Mouse (Mus musculus): ENCODE data around the gene Vgll3. TPM values are rescaled to one million over a fixed set of nuclear protein-coding genes. Genes with fewer than 3 reads are reported as not detected.

Vgll3 gene
- 2.9 and 4.7 TPM in 2 replicates for polyA plus RNA-seq (2014; fragmentation: Nextera tagmentation; extraction: Ambion mirVana)

GRCm38 (mm10) chr16:65814918-65815881 is at the start of gene Vgll3:
Gene Vgll3, plus strand, starts transcription at chr16:65815257.
- Histone ChIP-seq H3K27me3 (ENCODE audit: control insufficient read depth, insufficient read depth, low read length) (no peaks in the 10 kb centered on the region), H3K9ac (ENCODE audit: low read length) (peak within 1 kb of the TSS; percentile 61), H3K4me3 (ENCODE audit: low read depth, low read length) (peak within 1 kb of the TSS; percentile 55), H3K9me3 (ENCODE audit: control insufficient read depth, low read length) (no peaks in the 10 kb centered on the region), H3K36me3 (ENCODE audit: control insufficient read depth, insufficient read depth, low read length) (no peaks in the 10 kb centered on the region), H3K4me1 (ENCODE audit: control insufficient read depth, insufficient read depth, low read length) (no peaks in the 10 kb centered on the region), H3K4me2 (ENCODE audit: low read depth, severe bottlenecking) (peak within 1 kb of the TSS; percentile 95), H3K27ac (replicated peaks; ENCODE audit: low read depth, low read length) (0 out of 2 replicates have a peak within 1 kb of the TSS, but pooled peaks have one; percentile 21)
- ATAC-seq (ENCODE audit: insufficient number of reproducible peaks, low FRiP score, low TSS enrichment, low read depth): peak; percentile 98
- under 1% methylated on average over 85 of the region's 86 CpGs for WGBS
- DNase-seq (ENCODE audit: low spot score): peak; percentile 83

- Histone ChIP-seq H3K36me3 (ENCODE audit: control insufficient read depth, insufficient read depth, low read length) (no peaks in the 10 kb centered on the region), H3K4me3 (ENCODE audit: low read depth, low read length) (no peak overlapping the region), H3K27ac (replicated peaks; ENCODE audit: low read depth, low read length) (no peak overlapping the region), H3K9ac (ENCODE audit: low read length) (no peak overlapping the region), H3K27me3 (ENCODE audit: control insufficient read depth, insufficient read depth, low read length) (no peaks in the 10 kb centered on the region), H3K4me1 (ENCODE audit: control insufficient read depth, insufficient read depth, low read length) (no peaks in the 10 kb centered on the region), H3K4me2 (ENCODE audit: low read depth, severe bottlenecking) (no peak overlapping the region), H3K9me3 (ENCODE audit: control insufficient read depth, low read length) (no peaks in the 10 kb centered on the region)
- ATAC-seq (ENCODE audit: insufficient number of reproducible peaks, low FRiP score, low TSS enrichment, low read depth) (peak; percentile 39; the same call in 1 of the 2 replicates), DNase-seq (ENCODE audit: low spot score) (no peak)
Observed at GRCm38 (mm10) chr16:65765976-65766375, 49.1 kb upstream of the Vgll3 start.

GRCm38 (mm10) chr16:65785959-65786358 is 29.1 kb upstream of the Vgll3 start:
- DNase-seq (ENCODE audit: low spot score): no peak

GRCm38 (mm10) chr16:65816059-65816458 is 1.0 kb downstream of the Vgll3 start:
- Histone ChIP-seq H3K4me3 (ENCODE audit: low read depth, low read length) (peak overlapping the region; percentile 55; the same call in 1 of the 2 replicates), H3K36me3 (ENCODE audit: control insufficient read depth, insufficient read depth, low read length) (no peaks in the 10 kb centered on the region), H3K27me3 (ENCODE audit: control insufficient read depth, insufficient read depth, low read length) (no peaks in the 10 kb centered on the region), H3K9me3 (ENCODE audit: control insufficient read depth, low read length) (no peaks in the 10 kb centered on the region), H3K27ac (replicated peaks; ENCODE audit: low read depth, low read length) (no peak overlapping the region), H3K9ac (ENCODE audit: low read length) (no peak overlapping the region), H3K4me1 (ENCODE audit: control insufficient read depth, insufficient read depth, low read length) (no peaks in the 10 kb centered on the region), H3K4me2 (ENCODE audit: low read depth, severe bottlenecking) (peak overlapping the region; percentile 95)
- 25% methylated on average over 3 of the region's 3 CpGs for WGBS
- DNase-seq (ENCODE audit: low spot score) (no peak), ATAC-seq (ENCODE audit: insufficient number of reproducible peaks, low FRiP score, low TSS enrichment, low read depth) (no peak)

More at GRCm38 (mm10) chr16:65785959-65786358, 29.1 kb upstream of the Vgll3 start:
- 75% methylated on average over 1 of the region's 1 CpGs for WGBS
- H3K4me2 ChIP-seq (ENCODE audit: low read depth, severe bottlenecking): no peak overlapping the region
- H3K27ac ChIP-seq (replicated peaks; ENCODE audit: low read depth, low read length): no peak overlapping the region
- no peaks in the 10 kb centered on the region for H3K27me3 ChIP-seq (ENCODE audit: control insufficient read depth, insufficient read depth, low read length)
- no peaks in the 10 kb centered on the region for H3K9me3 ChIP-seq (ENCODE audit: control insufficient read depth, low read length)
- ATAC-seq (ENCODE audit: insufficient number of reproducible peaks, low FRiP score, low TSS enrichment, low read depth): no peak
- H3K4me1 ChIP-seq (ENCODE audit: control insufficient read depth, insufficient read depth, low read length): no peaks in the 10 kb centered on the region
- no peaks in the 10 kb centered on the region for H3K36me3 ChIP-seq (ENCODE audit: control insufficient read depth, insufficient read depth, low read length)
- H3K9ac ChIP-seq (ENCODE audit: low read length): no peak overlapping the region
- no peak overlapping the region for H3K4me3 ChIP-seq (ENCODE audit: low read depth, low read length)

- no peaks in the 10 kb centered on the region for H3K27me3 ChIP-seq (ENCODE audit: control insufficient read depth, insufficient read depth, low read length)
- no peak overlapping the region for H3K27ac ChIP-seq (replicated peaks; ENCODE audit: low read depth, low read length)
- no peak for ATAC-seq (ENCODE audit: insufficient number of reproducible peaks, low FRiP score, low TSS enrichment, low read depth)
- H3K4me2 ChIP-seq (ENCODE audit: low read depth, severe bottlenecking): no peak overlapping the region
- no peak for DNase-seq (ENCODE audit: low spot score)
- H3K9ac ChIP-seq (ENCODE audit: low read length): no peak overlapping the region
- H3K9me3 ChIP-seq (ENCODE audit: control insufficient read depth, low read length): no peaks in the 10 kb centered on the region
- WGBS: 81% methylated on average over 8 of the region's 8 CpGs
- no peak overlapping the region for H3K4me3 ChIP-seq (ENCODE audit: low read depth, low read length)
- no peaks in the 10 kb centered on the region for H3K36me3 ChIP-seq (ENCODE audit: control insufficient read depth, insufficient read depth, low read length)
- no peaks in the 10 kb centered on the region for H3K4me1 ChIP-seq (ENCODE audit: control insufficient read depth, insufficient read depth, low read length)
Observed at GRCm38 (mm10) chr16:65818779-65819178, 3.7 kb downstream of the Vgll3 start.

- Histone ChIP-seq H3K36me3 (ENCODE audit: control insufficient read depth, insufficient read depth, low read length) (no peaks in the 10 kb centered on the region), H3K27ac (replicated peaks; ENCODE audit: low read depth, low read length) (no peak overlapping the region), H3K9ac (ENCODE audit: low read length) (no peak overlapping the region), H3K27me3 (ENCODE audit: control insufficient read depth, insufficient read depth, low read length) (no peaks in the 10 kb centered on the region), H3K9me3 (ENCODE audit: control insufficient read depth, low read length) (no peaks in the 10 kb centered on the region), H3K4me2 (ENCODE audit: low read depth, severe bottlenecking) (no peak overlapping the region), H3K4me3 (ENCODE audit: low read depth, low read length) (no peak overlapping the region), H3K4me1 (ENCODE audit: control insufficient read depth, insufficient read depth, low read length) (no peaks in the 10 kb centered on the region)
- no peak for ATAC-seq (ENCODE audit: insufficient number of reproducible peaks, low FRiP score, low TSS enrichment, low read depth)
- no peak for DNase-seq (ENCODE audit: low spot score)
- 60% methylated on average over 2 of the region's 2 CpGs for WGBS
Observed at GRCm38 (mm10) chr16:65820803-65821202, 5.7 kb downstream of the Vgll3 start.

GRCm38 (mm10) chr16:65823721-65824120 is 8.7 kb downstream of the Vgll3 start:
- H3K4me2 ChIP-seq (ENCODE audit: low read depth, severe bottlenecking): no peak overlapping the region
- no peaks in the 10 kb centered on the region for H3K4me1 ChIP-seq (ENCODE audit: control insufficient read depth, insufficient read depth, low read length)
- DNase-seq (ENCODE audit: low spot score) (no peak), ATAC-seq (ENCODE audit: insufficient number of reproducible peaks, low FRiP score, low TSS enrichment, low read depth) (no peak)
- no peaks in the 10 kb centered on the region for H3K27me3 ChIP-seq (ENCODE audit: control insufficient read depth, insufficient read depth, low read length)
- no peaks in the 10 kb centered on the region for H3K36me3 ChIP-seq (ENCODE audit: control insufficient read depth, insufficient read depth, low read length)
- H3K9ac ChIP-seq (ENCODE audit: low read length): no peak overlapping the region
- H3K27ac ChIP-seq (replicated peaks; ENCODE audit: low read depth, low read length): no peak overlapping the region
- H3K4me3 ChIP-seq (ENCODE audit: low read depth, low read length): no peak overlapping the region
- no peaks in the 10 kb centered on the region for H3K9me3 ChIP-seq (ENCODE audit: control insufficient read depth, low read length)
- 90% methylated on average over 6 of the region's 6 CpGs for WGBS

GRCm38 (mm10) chr16:65828141-65828565 is 13.1 kb downstream of the Vgll3 start:
- Histone ChIP-seq H3K9ac (ENCODE audit: low read length) (no peak overlapping the region), H3K36me3 (ENCODE audit: control insufficient read depth, insufficient read depth, low read length) (no peaks in the 10 kb centered on the region), H3K4me3 (ENCODE audit: low read depth, low read length) (no peak overlapping the region), H3K4me1 (ENCODE audit: control insufficient read depth, insufficient read depth, low read length) (no peaks in the 10 kb centered on the region), H3K4me2 (ENCODE audit: low read depth, severe bottlenecking) (no peak overlapping the region), H3K9me3 (ENCODE audit: control insufficient read depth, low read length) (no peaks in the 10 kb centered on the region), H3K27me3 (ENCODE audit: control insufficient read depth, insufficient read depth, low read length) (no peaks in the 10 kb centered on the region), H3K27ac (replicated peaks; ENCODE audit: low read depth, low read length) (no peak overlapping the region)
- 83% methylated on average over 9 of the region's 9 CpGs for WGBS
- ATAC-seq (ENCODE audit: insufficient number of reproducible peaks, low FRiP score, low TSS enrichment, low read depth) (no peak), DNase-seq (ENCODE audit: low spot score) (no peak)
